Mouse (Mus musculus) adrenal gland, postnatal 14 days (tissue): ENCODE results near the gene Zcchc8. TPM values are rescaled to one million over a fixed set of nuclear protein-coding genes. Genes with fewer than 3 reads are reported as not detected.

Experiments used
- DNase-seq: peaks from one replicate; pipeline ENCODE4 v3.0.0; 2021; ENCODE audit warnings: mixed read lengths
- total RNA-seq: library from RNA; stranded (reverse); gene quantifications from 2 replicates; pipeline ENCODE4 v1.2.3, GENCODE M21; 2021

Zcchc8 gene
- total RNA-seq, 1 experiment from 2014 or later = 46.9 TPM

GRCm38 (mm10) chr5:123683377-123684220 is 37.3 kb downstream of the Zcchc8 start:
- DNase-seq = peak; percentile 72

- DNase-seq = peak; percentile 64
These were observed 37.9 kb downstream of the Zcchc8 start for GRCm38 (mm10) chr5:123683043-123683376.

- DNase-seq = peak; percentile 24
These were observed 38.5 kb downstream of the Zcchc8 start for GRCm38 (mm10) chr5:123682372-123682771.

- DNase-seq = no peak
These were observed 41.2 kb downstream of the Zcchc8 start for GRCm38 (mm10) chr5:123679546-123680263.

GRCm38 (mm10) chr5:123679106-123679505 is 41.8 kb downstream of the Zcchc8 start:
- DNase-seq = no peak

- no peak for DNase-seq
These were observed 45.2 kb downstream of the Zcchc8 start for GRCm38 (mm10) chr5:123675717-123676116.

- DNase-seq = peak; percentile 39
These were observed 45.7 kb downstream of the Zcchc8 start for GRCm38 (mm10) chr5:123675221-123675620.

- no peak for DNase-seq
These were observed 49.5 kb downstream of the Zcchc8 start for GRCm38 (mm10) chr5:123671473-123671820.

- peak; percentile 70 for DNase-seq
These were observed 50.0 kb downstream of the Zcchc8 start for GRCm38 (mm10) chr5:123670800-123671472.

- DNase-seq = peak; percentile 60
These were observed 50.7 kb downstream of the Zcchc8 start for GRCm38 (mm10) chr5:123669991-123670799.

- DNase-seq = no peak
These were observed 53.0 kb downstream of the Zcchc8 start for GRCm38 (mm10) chr5:123667915-123668314.

GRCm38 (mm10) chr5:123665956-123666355 is 54.9 kb downstream of the Zcchc8 start:
- peak; percentile 22 for DNase-seq

- no peak for DNase-seq
These were observed 56.6 kb downstream of the Zcchc8 start for GRCm38 (mm10) chr5:123664329-123664728.

GRCm38 (mm10) chr5:123662059-123662458 is 58.8 kb downstream of the Zcchc8 start:
- DNase-seq = peak; percentile 48

- DNase-seq = no peak
These were observed 59.3 kb downstream of the Zcchc8 start for GRCm38 (mm10) chr5:123661602-123662001.

GRCm38 (mm10) chr5:123657651-123658050 is 63.2 kb downstream of the Zcchc8 start:
- DNase-seq = no peak

GRCm38 (mm10) chr5:123654937-123655336 is 66.0 kb downstream of the Zcchc8 start:
- no peak for DNase-seq

GRCm38 (mm10) chr5:123653287-123653801 is 67.6 kb downstream of the Zcchc8 start:
- DNase-seq = peak; percentile 65

- no peak for DNase-seq
These were observed 70.1 kb downstream of the Zcchc8 start for GRCm38 (mm10) chr5:123650825-123651224.
